Mouse (Mus musculus): ENCODE data around the gene Npnt.

The Npnt gene

DNA sequence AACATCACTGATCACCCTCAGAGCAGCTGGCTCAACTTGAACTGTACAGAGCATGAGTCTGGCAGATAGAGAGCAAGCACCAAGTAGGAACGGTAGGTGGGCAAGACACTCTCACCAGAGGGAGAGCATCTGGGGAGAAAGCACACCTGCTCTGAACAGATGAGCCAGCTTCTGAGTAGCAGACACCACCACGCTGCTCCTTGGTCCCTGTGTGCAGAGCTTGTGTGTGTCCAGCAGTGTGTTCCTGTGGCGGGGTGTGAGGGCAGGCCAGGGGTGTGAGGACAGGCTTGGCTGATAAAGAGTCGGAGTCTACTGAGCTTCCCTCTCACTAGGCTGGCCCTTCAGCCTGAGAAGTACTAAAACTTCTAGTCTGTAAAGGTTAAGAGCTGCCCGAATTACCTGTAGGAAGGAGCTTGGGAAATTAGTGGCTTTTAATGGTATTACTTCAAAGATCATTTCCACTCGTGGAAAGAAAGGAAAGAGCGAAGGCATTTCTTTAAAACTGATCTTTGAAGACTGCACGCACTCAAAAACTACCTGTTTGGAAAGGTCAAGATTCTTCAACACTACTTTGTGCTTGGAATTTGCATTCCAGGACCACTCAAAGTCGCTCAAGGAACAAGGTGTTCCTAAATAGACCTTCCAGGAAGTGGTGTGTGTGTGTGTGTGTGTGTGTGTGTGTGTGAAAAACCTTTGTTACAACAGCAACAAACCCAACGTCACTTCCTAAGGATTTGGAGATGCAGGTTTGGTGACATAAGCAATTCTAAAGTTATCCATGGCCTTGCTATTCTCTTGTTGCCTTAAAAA, 9.7 kb downstream of the Npnt start:
- no peak for DNase-seq (ENCODE audit: extremely low read depth, low read depth, low spot score)

DNA sequence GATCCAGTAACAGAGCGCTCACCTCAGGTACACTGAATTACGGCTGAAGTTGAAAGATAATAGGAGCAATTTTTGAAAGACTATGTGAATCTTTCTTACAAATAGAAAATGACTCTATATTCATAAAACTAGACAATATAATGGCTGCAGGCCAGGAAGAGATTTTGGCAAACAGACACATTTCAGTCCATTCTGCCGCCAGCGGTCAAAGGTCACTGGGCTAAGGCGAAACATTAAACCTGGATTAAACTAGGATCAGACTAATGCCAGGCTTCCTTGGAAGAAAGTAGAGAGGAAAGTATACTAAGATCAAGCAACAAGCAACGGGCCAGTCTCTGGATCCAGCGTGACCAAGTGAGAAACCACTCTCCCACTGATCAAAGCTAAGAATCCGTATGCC, 11.1 kb downstream of the Npnt start:
- no peak for DNase-seq (ENCODE audit: extremely low read depth, low read depth, low spot score)

GRCm38 (mm10) chr3:132934649-132935048, 15.4 kb downstream of the Npnt start:
- no peak for DNase-seq (ENCODE audit: extremely low read depth, low read depth, low spot score)

DNA sequence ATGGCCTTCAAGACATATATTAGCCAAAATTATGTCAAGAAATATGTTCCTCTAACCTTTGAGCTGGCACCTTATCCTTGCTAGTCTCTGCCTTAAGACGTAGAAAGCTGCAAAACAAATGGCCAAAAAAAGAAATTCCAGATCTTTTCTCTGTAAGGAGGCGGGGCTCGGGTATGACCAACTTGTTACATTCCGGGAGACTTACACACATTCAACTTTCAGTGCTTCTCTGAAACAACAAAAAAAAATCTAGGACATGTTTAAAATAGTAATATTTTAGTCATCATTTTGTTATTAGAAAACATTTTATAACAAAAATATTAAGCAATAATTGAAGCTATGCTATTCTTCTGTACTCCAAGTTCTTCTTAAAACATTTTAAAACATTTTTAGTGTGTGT, 18.6 kb downstream of the Npnt start:
- no peak for DNase-seq (ENCODE audit: extremely low read depth, low read depth, low spot score)

DNA sequence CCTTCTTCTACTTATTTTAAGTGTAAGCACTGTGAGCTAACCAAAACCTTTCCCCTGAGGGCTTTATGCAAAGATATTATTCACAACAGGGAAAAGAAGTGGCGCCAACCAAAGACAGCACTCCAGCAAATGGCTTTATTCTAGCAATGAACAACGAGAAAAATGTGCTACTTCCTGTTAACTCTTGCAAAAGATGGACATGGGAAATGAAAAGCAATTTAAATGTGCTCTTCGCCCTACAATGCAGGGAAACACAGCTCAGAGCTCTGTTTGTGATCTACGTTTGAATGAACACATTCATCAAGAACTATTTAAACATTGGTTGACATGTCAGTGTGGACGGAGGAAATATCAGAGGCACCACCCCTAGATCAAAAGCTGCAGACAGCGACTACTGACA, 20.2 kb downstream of the Npnt start:
- DNase-seq (ENCODE audit: extremely low read depth, low read depth, low spot score) = no peak

- no peak for DNase-seq (ENCODE audit: extremely low read depth, low read depth, low spot score)
Observed at GRCm38 (mm10) chr3:132928186-132928585, 21.9 kb downstream of the Npnt start.

- DNase-seq (ENCODE audit: extremely low read depth, low read depth, low spot score) = no peak
Observed at GRCm38 (mm10) chr3:132919798-132920197, 30.3 kb downstream of the Npnt start.

GRCm38 (mm10) chr3:132919240-132919639, 30.9 kb downstream of the Npnt start:
- no peak for DNase-seq (ENCODE audit: extremely low read depth, low read depth, low spot score)

- no peak for DNase-seq (ENCODE audit: extremely low read depth, low read depth, low spot score)
Observed at GRCm38 (mm10) chr3:132917356-132918090, 32.6 kb downstream of the Npnt start.

GRCm38 (mm10) chr3:132915661-132916060, 34.4 kb downstream of the Npnt start:
- DNase-seq (ENCODE audit: extremely low read depth, low read depth, low spot score) = no peak

DNA sequence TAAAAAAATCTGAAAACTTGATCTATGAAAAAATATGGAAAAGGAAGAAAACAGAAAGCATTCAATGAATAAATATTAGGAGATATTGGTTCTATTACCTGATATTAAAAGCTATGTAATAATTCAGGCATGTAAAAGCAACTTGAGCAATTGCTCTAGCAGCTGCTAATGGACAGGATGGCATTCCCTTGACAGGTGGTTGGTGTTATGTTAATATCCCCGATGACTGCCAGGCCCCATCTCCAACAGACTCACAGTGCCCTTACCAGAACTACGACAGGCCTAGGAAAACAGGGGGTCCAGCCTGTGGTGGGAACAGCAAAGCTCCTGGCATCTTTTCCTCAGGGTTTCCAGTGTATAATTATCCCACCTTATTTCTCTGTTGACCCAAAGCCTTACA, 37.7 kb downstream of the Npnt start:
- no peak for DNase-seq (ENCODE audit: extremely low read depth, low read depth, low spot score)

GRCm38 (mm10) chr3:132911716-132912115, 38.4 kb downstream of the Npnt start:
- DNase-seq (ENCODE audit: extremely low read depth, low read depth, low spot score) = no peak

- no peak for DNase-seq (ENCODE audit: extremely low read depth, low read depth, low spot score)
Observed at GRCm38 (mm10) chr3:132910727-132911126, 39.4 kb downstream of the Npnt start.

GRCm38 (mm10) chr3:132909736-132910135, 40.4 kb downstream of the Npnt start:
- no peak for DNase-seq (ENCODE audit: extremely low read depth, low read depth, low spot score)

- no peak for DNase-seq (ENCODE audit: extremely low read depth, low read depth, low spot score)
Observed at GRCm38 (mm10) chr3:132907506-132908203, 42.4 kb downstream of the Npnt start.

DNA sequence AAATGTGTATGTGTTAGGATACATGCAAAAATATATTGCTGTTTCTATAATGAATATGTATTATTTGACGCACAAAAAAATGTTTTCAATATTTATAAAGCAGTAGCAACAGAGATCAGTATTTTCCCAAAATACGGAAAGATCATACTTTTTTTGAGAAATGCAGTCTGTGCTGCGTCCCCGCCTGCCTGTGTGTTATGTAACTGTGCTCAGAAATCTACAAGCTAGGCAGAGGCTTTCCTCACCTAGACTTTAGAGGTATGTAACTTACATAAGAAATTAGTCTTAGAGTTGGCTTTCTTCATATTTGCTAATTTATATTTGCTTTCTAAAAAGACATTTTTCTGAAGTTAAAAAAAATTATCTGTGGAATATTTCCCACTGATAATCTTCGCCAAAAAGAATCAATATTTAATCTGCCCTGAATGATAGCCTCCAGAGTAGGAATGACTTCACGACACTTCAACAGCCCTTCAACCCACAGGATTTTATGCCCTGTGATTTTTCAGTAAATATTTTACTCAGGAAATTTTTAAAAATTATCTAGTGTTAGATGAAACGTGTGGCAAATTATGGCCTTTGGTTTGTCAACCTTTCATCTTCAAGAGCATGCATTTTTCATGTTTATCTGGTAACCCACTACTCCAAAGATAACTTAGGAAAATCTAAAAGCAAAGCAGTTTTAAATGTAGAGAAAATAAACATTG, 44.7 kb downstream of the Npnt start:
- DNase-seq (ENCODE audit: extremely low read depth, low read depth, low spot score) = no peak

GRCm38 (mm10) chr3:132903386-132903785, 46.7 kb downstream of the Npnt start:
- DNase-seq (ENCODE audit: extremely low read depth, low read depth, low spot score) = no peak

DNA sequence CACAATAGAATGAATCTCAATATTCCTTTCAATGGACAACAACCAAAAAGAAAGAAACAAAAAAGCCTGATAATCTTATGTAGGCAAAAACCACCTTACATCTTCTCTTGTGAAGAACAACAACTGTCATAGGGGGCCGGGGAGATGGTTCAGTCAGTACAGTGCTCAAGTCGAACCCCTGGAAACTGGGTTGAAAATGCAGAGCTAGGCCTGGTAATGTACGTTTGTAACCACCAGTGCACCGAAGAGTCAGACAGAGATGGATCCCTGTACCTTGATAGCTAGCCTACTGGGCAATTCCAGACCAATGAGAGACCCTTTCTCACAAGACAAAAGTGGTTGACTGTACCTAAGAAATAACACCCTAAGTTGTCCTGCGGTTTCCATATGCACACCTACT, 47.2 kb downstream of the Npnt start:
- no peak for DNase-seq (ENCODE audit: extremely low read depth, low read depth, low spot score)

DNA sequence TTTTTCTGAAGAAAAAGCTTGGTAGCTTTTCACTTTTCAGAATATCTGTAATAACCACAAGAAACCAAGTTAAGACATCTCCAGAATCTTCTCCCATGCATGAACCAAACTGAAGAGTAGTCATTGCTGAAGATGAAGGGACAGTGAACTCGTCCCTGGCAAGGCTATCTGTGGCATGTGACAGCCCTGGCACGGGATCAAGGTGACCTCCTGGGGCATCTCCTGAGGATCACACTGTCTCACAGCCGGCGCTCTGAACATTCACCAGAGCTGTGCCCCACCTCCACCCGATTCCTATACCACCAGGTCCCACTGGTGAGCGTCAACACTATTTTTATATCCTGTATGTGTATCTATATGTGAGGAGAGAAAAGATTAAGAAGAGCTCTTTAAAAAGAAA, 47.9 kb downstream of the Npnt start:
- DNase-seq (ENCODE audit: extremely low read depth, low read depth, low spot score) = no peak

- no peak for DNase-seq (ENCODE audit: extremely low read depth, low read depth, low spot score)
Observed at GRCm38 (mm10) chr3:132897891-132898290, 52.2 kb downstream of the Npnt start.

DNA sequence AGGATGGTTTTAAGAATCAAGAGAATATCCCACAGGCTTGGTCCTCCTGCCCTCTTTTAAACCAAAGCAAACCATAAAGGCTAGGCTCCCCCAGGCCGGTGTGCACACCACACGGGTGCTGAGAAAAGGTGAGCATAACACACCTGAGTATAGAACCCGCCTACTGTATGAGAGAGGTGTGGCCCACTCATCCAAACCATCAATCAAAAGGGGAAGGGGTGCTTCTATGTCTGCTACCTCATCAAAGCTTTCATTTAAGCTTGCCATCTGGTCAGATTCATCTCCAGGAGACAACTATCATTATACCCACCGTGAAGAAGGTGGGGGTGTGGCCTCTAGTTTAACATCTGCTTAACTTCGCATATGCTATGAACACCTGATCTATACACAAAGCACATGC, 52.7 kb downstream of the Npnt start:
- no peak for DNase-seq (ENCODE audit: extremely low read depth, low read depth, low spot score)
